Mouse (Mus musculus) limb, embryonic 11.5 days (tissue): ENCODE measurements around the gene Ngrn. TPM values are rescaled to one million over a fixed set of nuclear protein-coding genes. Genes with fewer than 3 reads are reported as not detected.

Experiments used
- ATAC-seq: fragments of 200-750 bp; cut with Nextera tagmentation; 2 replicates; pipeline ENCODE4 v1.8.0; 2017; ENCODE audit warnings: low read depth; ENCODE audit not compliant: insufficient number of reproducible peaks, low FRiP score, low TSS enrichment
- DNase-seq: peaks from one replicate; pipeline ENCODE4 v3.0.0-alpha.2; 2015; ENCODE audit warnings: low spot score
- H3K27ac ChIP-seq: fragments of 300-500 bp; sonication (generic); replicated peaks from 2 replicates; pipeline ENCODE4 v1.5.1; 2014; ENCODE audit warnings: low read depth, mild to moderate bottlenecking, low read length
- H3K27me3 ChIP-seq: fragments of 300-500 bp; sonication (generic); 2 replicates; pipeline ENCODE4 v1.6.1; 2014; ENCODE audit warnings: mild to moderate bottlenecking, low read length, mixed read lengths; ENCODE audit not compliant: control insufficient read depth, insufficient read depth
- H3K36me3 ChIP-seq: fragments of 300-500 bp; sonication (generic); 2 replicates; pipeline ENCODE4 v1.6.1; 2014; ENCODE audit warnings: mild to moderate bottlenecking, low read length, moderate library complexity, mixed read lengths; ENCODE audit not compliant: control insufficient read depth, insufficient read depth
- H3K4me1 ChIP-seq: fragments of 300-500 bp; sonication (generic); 2 replicates; pipeline ENCODE4 v1.6.1; 2014; ENCODE audit warnings: low read length, mixed read lengths; ENCODE audit not compliant: control insufficient read depth, insufficient read depth
- H3K4me2 ChIP-seq: fragments of 300-500 bp; sonication (generic); 2 replicates; pipeline ENCODE4 v1.6.1; 2014; ENCODE audit warnings: low read depth, mild to moderate bottlenecking, moderate library complexity; ENCODE audit not compliant: severe bottlenecking
- H3K4me3 ChIP-seq: fragments of 300-500 bp; sonication (generic); 2 replicates; pipeline ENCODE4 v1.5.1; 2014; ENCODE audit warnings: low read depth, low read length
- H3K9ac ChIP-seq: fragments of 300-500 bp; sonication (generic); 2 replicates; pipeline ENCODE4 v1.6.1; 2014; ENCODE audit warnings: mild to moderate bottlenecking, low read length
- H3K9me3 ChIP-seq: fragments of 300-500 bp; sonication (generic); 2 replicates; pipeline ENCODE4 v1.6.1; 2016; ENCODE audit warnings: low read length; ENCODE audit not compliant: control insufficient read depth
- WGBS: fragments of 180-500 bp; shearing (Covaris S2); extraction: QIAGEN DNeasy Blood & Tissue Kit; methylation state at CpG from one replicate; pipeline ENCODE4 v1.1.7; 2014; 5-methylcytosine and 5-hydroxymethylcytosine counted together
- polyA plus RNA-seq: library from polyadenylated mRNA; unstranded; fragments of >200 nt; fragmentation: Nextera tagmentation; extraction: Ambion mirVana; gene quantifications from 2 replicates; pipeline ENCODE4 v1.2.1, GENCODE M21; 2014

Gene Ngrn
- polyA plus RNA-seq, 1 experiment from 2014 or later: 49.0 TPM

DNA sequence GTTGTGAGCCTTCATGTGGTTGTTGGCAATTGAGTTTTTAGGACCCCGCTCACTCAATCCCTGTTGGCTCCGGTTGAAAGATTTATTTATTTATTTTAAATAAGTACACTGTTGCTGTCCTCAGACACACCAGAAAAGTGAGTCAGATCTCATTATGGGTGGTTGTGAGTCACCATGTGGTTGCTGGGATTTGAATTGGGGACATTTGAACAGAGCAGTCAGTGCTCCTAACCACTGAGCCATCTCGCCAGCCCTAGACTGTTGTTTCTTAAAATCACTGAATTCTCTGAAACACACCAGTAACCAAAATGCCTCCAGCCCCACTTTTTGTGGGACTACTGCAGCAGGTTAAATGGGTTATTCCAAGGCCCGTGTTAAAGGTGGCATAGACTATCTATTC lies 37.7 kb downstream of the Ngrn start:
- 93% methylated on average over 4 of the region's 4 CpGs for WGBS
- Histone ChIP-seq H3K27me3 (no peaks in the 10 kb centered on the region), H3K9me3 (no peaks in the 10 kb centered on the region), H3K4me3 (no peak overlapping the region), H3K36me3 (peaks cover 14% of the 10 kb centered on the region), H3K27ac (no peak overlapping the region), H3K4me2 (no peak overlapping the region), H3K4me1 (no peaks in the 10 kb centered on the region), H3K9ac (no peak overlapping the region)
- ATAC-seq: no peak
- DNase-seq: no peak

DNA sequence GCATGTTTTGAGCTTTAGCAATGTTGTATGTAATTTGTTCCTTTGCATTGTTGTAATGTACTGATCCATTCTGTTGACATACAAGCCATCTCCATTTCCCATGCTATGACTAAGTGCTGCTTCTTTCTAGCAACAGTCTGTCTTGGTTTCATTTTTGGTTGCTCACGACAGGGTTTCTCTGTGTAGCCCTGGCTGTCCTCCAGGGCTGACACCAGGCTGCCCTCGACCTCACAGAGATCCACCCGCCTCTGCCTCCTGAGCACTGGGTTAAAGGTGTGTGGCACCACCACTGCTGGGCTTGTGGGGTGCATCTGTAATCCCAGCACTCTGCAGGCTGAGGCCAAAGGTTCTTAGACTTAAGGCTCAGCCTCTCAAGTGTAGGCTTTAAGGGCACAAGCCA lies 38.6 kb downstream of the Ngrn start:
- Histone ChIP-seq H3K9me3 (no peaks in the 10 kb centered on the region), H3K27ac (no peak overlapping the region), H3K4me3 (no peak overlapping the region), H3K27me3 (no peaks in the 10 kb centered on the region), H3K36me3 (peaks cover 14% of the 10 kb centered on the region), H3K4me1 (no peaks in the 10 kb centered on the region), H3K4me2 (no peak overlapping the region), H3K9ac (no peak overlapping the region)
- 92% methylated on average over 3 of the region's 3 CpGs for WGBS
- no peak for ATAC-seq
- no peak for DNase-seq

DNA sequence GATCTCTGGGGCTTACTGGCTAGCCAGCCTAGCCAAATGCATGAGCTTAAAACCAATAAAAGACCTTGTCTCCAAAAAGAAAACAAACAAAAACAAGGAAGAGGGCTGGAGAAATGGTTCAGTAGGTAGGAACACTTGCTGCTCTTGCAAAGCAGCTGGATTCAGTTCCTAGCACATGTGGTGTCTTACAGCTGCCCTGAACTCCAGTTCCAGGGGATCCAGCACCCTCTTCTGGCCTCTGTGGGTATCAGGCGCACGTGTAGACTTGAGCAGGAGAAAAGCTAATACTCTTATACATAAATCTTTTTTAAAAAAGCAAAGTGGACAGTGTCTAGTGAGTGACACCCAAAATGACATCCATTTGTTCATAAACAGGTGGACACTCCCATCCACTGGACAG lies 40.5 kb downstream of the Ngrn start:
- DNase-seq: no peak
- Histone ChIP-seq H3K9me3 (no peaks in the 10 kb centered on the region), H3K9ac (no peak overlapping the region), H3K4me1 (no peaks in the 10 kb centered on the region), H3K36me3 (peaks cover 22% of the 10 kb centered on the region), H3K27ac (no peak overlapping the region), H3K27me3 (no peaks in the 10 kb centered on the region), H3K4me2 (no peak overlapping the region), H3K4me3 (no peak overlapping the region)
- ATAC-seq: no peak
- WGBS: 83% methylated on average over 2 of the region's 2 CpGs

DNA sequence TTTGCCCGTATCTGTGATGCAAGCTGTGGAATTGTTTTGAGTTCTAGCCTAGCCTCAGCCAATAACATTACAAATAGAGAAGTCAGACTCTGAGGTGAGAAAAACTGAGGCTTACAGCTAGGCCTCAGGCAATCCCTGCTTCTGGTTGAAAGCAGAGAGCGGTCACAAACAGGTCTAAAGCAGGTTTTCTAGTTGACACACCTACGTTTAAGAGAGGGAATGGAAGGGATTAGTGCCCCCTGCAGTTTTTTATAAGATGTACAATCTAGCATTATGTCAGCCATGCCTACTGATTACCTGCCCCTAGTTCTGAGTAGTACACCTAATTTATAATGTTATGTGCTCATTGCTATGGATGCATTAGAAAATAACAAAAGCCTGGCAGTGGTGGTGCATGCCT lies 46.8 kb downstream of the Ngrn start:
- no peak for DNase-seq
- Histone ChIP-seq H3K4me2 (no peak overlapping the region), H3K4me3 (no peak overlapping the region), H3K9me3 (no peaks in the 10 kb centered on the region), H3K27ac (no peak overlapping the region), H3K9ac (no peak overlapping the region), H3K36me3 (peaks cover 34% of the 10 kb centered on the region), H3K4me1 (no peaks in the 10 kb centered on the region), H3K27me3 (no peaks in the 10 kb centered on the region)
- WGBS: 88% methylated on average over 3 of the region's 3 CpGs
- ATAC-seq: no peak

DNA sequence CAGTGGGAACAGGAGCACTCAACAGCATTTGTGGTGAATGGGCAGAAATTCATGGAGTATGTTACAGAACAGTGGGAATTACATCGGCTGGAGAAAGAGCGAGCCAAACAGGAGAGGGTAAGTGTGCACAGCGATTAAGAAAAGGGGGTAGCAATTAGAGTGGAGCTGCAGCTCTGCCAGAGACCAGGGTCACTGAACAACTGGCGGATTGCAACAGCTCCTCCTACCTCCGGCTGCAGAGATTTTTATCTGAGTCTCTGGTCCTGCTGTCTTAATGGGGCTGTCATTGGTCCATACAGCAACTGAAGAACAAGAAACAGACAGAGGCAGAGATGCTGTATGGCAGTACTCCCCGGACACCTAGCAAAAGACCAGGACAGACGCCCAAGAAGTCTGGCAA lies 49.8 kb downstream of the Ngrn start:
- H3K4me2 ChIP-seq: no peak overlapping the region
- 83% methylated on average over 7 of the region's 7 CpGs for WGBS
- ATAC-seq (no peak), DNase-seq (no peak)
- H3K9ac ChIP-seq: no peak overlapping the region
- H3K27me3 ChIP-seq: no peaks in the 10 kb centered on the region
- no peak overlapping the region for H3K27ac ChIP-seq
- no peaks in the 10 kb centered on the region for H3K9me3 ChIP-seq
- H3K4me3 ChIP-seq: no peak overlapping the region
- H3K4me1 ChIP-seq: no peaks in the 10 kb centered on the region
- H3K36me3 ChIP-seq: peaks cover 40% of the 10 kb centered on the region

Other genes starting within 250 kb of the Ngrn start
- 15.4 and 17.0 TPM in 2 replicates for gene Zfp710, start 236.4 kb upstream of the Ngrn start, polyA plus RNA-seq
- gene Idh2, start 145.8 kb upstream of the Ngrn start, polyA plus RNA-seq: 540 and 555 TPM in 2 replicates
- 8.3 and 9.0 TPM in 2 replicates for gene Sema4b, start 74.4 kb upstream of the Ngrn start, polyA plus RNA-seq
- gene Cib1, start 28.4 kb upstream of the Ngrn start, polyA plus RNA-seq: 55.5 and 60.8 TPM in 2 replicates
- gene Gdpgp1, start 28.4 kb upstream of the Ngrn start, polyA plus RNA-seq: 4.6 and 4.8 TPM in 2 replicates
- 0.30 and 0.91 TPM in 2 replicates for gene Ttll13, start 14.8 kb upstream of the Ngrn start, polyA plus RNA-seq
- gene Vps33b, start 8.4 kb downstream of the Ngrn start, polyA plus RNA-seq: 13.0 and 18.9 TPM in 2 replicates
- gene Prc1, start 33.2 kb downstream of the Ngrn start, polyA plus RNA-seq: 150 and 152 TPM in 2 replicates
- gene Rccd1, start 63.2 kb downstream of the Ngrn start, polyA plus RNA-seq: 10.5 and 11.0 TPM in 2 replicates
- gene Unc45a, start 79.8 kb downstream of the Ngrn start, polyA plus RNA-seq: 34.7 and 38.0 TPM in 2 replicates
- gene Hddc3, start 81.9 kb downstream of the Ngrn start, polyA plus RNA-seq: 25.7 and 27.5 TPM in 2 replicates
- gene Man2a2, start 110.2 kb downstream of the Ngrn start, polyA plus RNA-seq: 12.5 and 15.1 TPM in 2 replicates
- 7.6 and 8.4 TPM in 2 replicates for gene Fes, start 126.7 kb downstream of the Ngrn start, polyA plus RNA-seq
- gene Furin, start 144.2 kb downstream of the Ngrn start, polyA plus RNA-seq: 9.2 and 10.0 TPM in 2 replicates